Mouse (Mus musculus): ENCODE data around the gene Tmprss9.

GRCm38 (mm10) chr10:80904004-80904693 lies 32.5 kb downstream of the Tmprss9 start:
- no peak for TF ChIP-seq EP300 (IDR thresholded peaks at IDR 0.05; ENCODE audit: low read depth)
- no peak for TF ChIP-seq CTCF (IDR thresholded peaks at IDR 0.05; ENCODE audit: low read depth)
